Mouse (Mus musculus) ES-E14 (cell line): ENCODE data around the gene Klhl12. TPM values are rescaled to one million over a fixed set of nuclear protein-coding genes. Genes with fewer than 3 reads are reported as not detected.
"Not testable (repeated sequence)": the region's sequence is repeated elsewhere in the genome, so short reads cannot be mapped to it uniquely, and the experiment has no call there.

Experiments
- DNase-seq: peaks from one replicate; pipeline ENCODE4 v3.0.0-alpha.2; 2013; ENCODE audit warnings: low read depth, low spot score
- H3K27ac ChIP-seq: 2 replicates; pipeline ENCODE4 v1.5.1; 2012; ENCODE audit warnings: low read depth, mild to moderate bottlenecking, low read length, moderate library complexity, mixed read lengths; ENCODE audit not compliant: poor library complexity, insufficient read depth, severe bottlenecking
- H3K36me3 ChIP-seq: 2 replicates; pipeline ENCODE4 v1.6.1; 2012; ENCODE audit warnings: mild to moderate bottlenecking, low read length, moderate library complexity, mixed read lengths; ENCODE audit not compliant: control insufficient read depth, poor library complexity, insufficient read depth, severe bottlenecking
- H3K4me1 ChIP-seq, 2 experiments: fragments of 150-350 bp in 1 of 2; sonication (generic) in 1 of 2; 2 replicates each; pipeline ENCODE4 v1.6.1; 2012; ENCODE audit warnings: low read length in 2 of 2, mild to moderate bottlenecking in 1 of 2, mixed read lengths in 1 of 2; ENCODE audit not compliant: control insufficient read depth in 2 of 2, insufficient read depth in 2 of 2, poor library complexity in 1 of 2
- H3K4me3 ChIP-seq, 2 experiments: fragments of 150-350 bp in 1 of 2; sonication (generic) in 1 of 2; 2 replicates each; pipeline ENCODE4 v1.5.1; 2012; ENCODE audit warnings: low read length in 2 of 2, low read depth in 1 of 2, mild to moderate bottlenecking in 1 of 2, mixed read lengths in 1 of 2; ENCODE audit not compliant: insufficient read depth in 1 of 2, poor library complexity in 1 of 2, severe bottlenecking in 1 of 2
- H3K9ac ChIP-seq: 2 replicates; pipeline ENCODE4 v1.6.1; 2012; ENCODE audit warnings: low read depth, mild to moderate bottlenecking, low read length, mixed read lengths; ENCODE audit not compliant: poor library complexity, insufficient read depth, severe bottlenecking
- H3K9me3 ChIP-seq: fragments of 150-350 bp; sonication (generic); 2 replicates; pipeline ENCODE4 v1.6.1; 2012; ENCODE audit warnings: low read depth, mild to moderate bottlenecking, low read length; ENCODE audit not compliant: control insufficient read depth, insufficient read depth
- CHD2 ChIP-seq: IDR thresholded peaks from 2 replicates; pipeline ENCODE4 v1.6.1; 2014; ENCODE audit warnings: mild to moderate bottlenecking, low read depth, low read length, inconsistent platforms
- HCFC1 ChIP-seq: IDR thresholded peaks from 2 replicates; pipeline ENCODE4 v1.6.1; 2012; ENCODE audit warnings: low read length, inconsistent platforms, borderline replicate concordance; ENCODE audit not compliant: insufficient read depth
- MAFK ChIP-seq: IDR thresholded peaks from 2 replicates; pipeline ENCODE4 v1.6.1; 2014; ENCODE audit warnings: mild to moderate bottlenecking, low read depth, low read length, inconsistent platforms; ENCODE audit not compliant: insufficient read depth
- ZC3H11A ChIP-seq: IDR thresholded peaks from 2 replicates; pipeline ENCODE4 v1.6.1; 2012; ENCODE audit warnings: low read depth, mild to moderate bottlenecking, inconsistent platforms, low read length, borderline replicate concordance
- ZNF384 ChIP-seq: IDR thresholded peaks from 2 replicates; pipeline ENCODE4 v1.6.1; 2012; ENCODE audit warnings: low read depth, low read length, inconsistent platforms
- in situ Hi-C, 2 experiments: fragments of 600-800 bp; cut with MboI; formaldehyde crosslinking; loops; one replicate each; pipeline ENCODE4 v1.15.1; 2025; ENCODE audit warnings: low sequenced_read_pairs in 2 of 2, inconsistent platforms in 1 of 2; ENCODE audit not compliant: unreplicated experiment in 2 of 2
- total RNA-seq: library from RNA; depleted of rRNA; stranded (reverse); fragments of 300-350 nt; gene quantifications from 2 replicates; pipeline ENCODE4 v1.2.3, GENCODE M21; 2012

Gene Klhl12
- total RNA-seq, 1 experiment, result 22.7 TPM

GRCm38 (mm10) chr1:134445418-134445817, 9.9 kb upstream of the Klhl12 start:
- Histone ChIP-seq H3K9me3 (peaks cover 8% of the 10 kb centered on the region), H3K27ac (no peak overlapping the region), H3K9ac (no peak overlapping the region), H3K36me3 (no peaks in the 10 kb centered on the region), H3K4me1 (no peaks in the 10 kb centered on the region), H3K4me3 (no peak overlapping the region)
- DNase-seq, result no peak
- TF ChIP-seq MAFK (no peak), ZNF384 (no peak), CHD2 (no peak), HCFC1 (no peak), ZC3H11A (no peak)
- in situ Hi-C loops, result no loop called here

- H3K4me1 ChIP-seq, in situ Hi-C loops, DNase-seq: not testable (repeated sequence)
Measured at GRCm38 (mm10) chr1:134448537-134448936, 6.8 kb upstream of the Klhl12 start.

GRCm38 (mm10) chr1:134450201-134450600, 5.1 kb upstream of the Klhl12 start:
- no peak overlapping the region for H3K27ac ChIP-seq
- no peak overlapping the region for H3K4me3 ChIP-seq
- in situ Hi-C loops, result no loop called here
- H3K9ac ChIP-seq, result no peak overlapping the region
- no peaks in the 10 kb centered on the region for H3K4me1 ChIP-seq
- H3K9me3 ChIP-seq, result no peaks in the 10 kb centered on the region
- H3K36me3 ChIP-seq, result no peaks in the 10 kb centered on the region
- TF ChIP-seq HCFC1, result no peak
- TF ChIP-seq ZNF384, result no peak
- TF ChIP-seq CHD2, result no peak
- DNase-seq, result no peak

More at GRCm38 (mm10) chr1:134448537-134448936, 6.8 kb upstream of the Klhl12 start:
- not testable (repeated sequence) for H3K9ac ChIP-seq, H3K27ac ChIP-seq, H3K4me3 ChIP-seq, H3K36me3 ChIP-seq, H3K9me3 ChIP-seq

- Histone ChIP-seq H3K4me1 (no peaks in the 10 kb centered on the region), H3K27ac (no peak overlapping the region), H3K36me3 (no peaks in the 10 kb centered on the region), H3K4me3 (no peak overlapping the region), H3K9me3 (no peaks in the 10 kb centered on the region), H3K9ac (no peak overlapping the region)
- TF ChIP-seq ZNF384 (no peak), HCFC1 (no peak), ZC3H11A (no peak), MAFK (no peak), CHD2 (no peak)
- no peak for DNase-seq
- in situ Hi-C loops, result no loop called here
Measured at GRCm38 (mm10) chr1:134450986-134451385, 4.3 kb upstream of the Klhl12 start.

GRCm38 (mm10) chr1:134456060-134456459, 729 bp downstream of the Klhl12 start:
- H3K27ac ChIP-seq, result no peak overlapping the region
- in situ Hi-C loops, result no loop called here
- peaks cover 4% of the 10 kb centered on the region for H3K36me3 ChIP-seq
- no peak for DNase-seq
- TF ChIP-seq ZC3H11A (no peak), ZNF384 (no peak), CHD2 (no peak), MAFK (no peak), HCFC1 (no peak)
- no peak overlapping the region for H3K9ac ChIP-seq
- H3K9me3 ChIP-seq, result no peaks in the 10 kb centered on the region
- peak overlapping the region; percentile 80 to 95 for H3K4me3 ChIP-seq
- no peaks in the 10 kb centered on the region for H3K4me1 ChIP-seq
